Mouse (Mus musculus): ENCODE data around the gene Olfr311. TPM values are rescaled to one million over a fixed set of nuclear protein-coding genes. Genes with fewer than 3 reads are reported as not detected.

The Olfr311 gene
- total RNA-seq (2023) = not detected

GRCm38 (mm10) chr11:58838951-58839350 lies at the start of gene Olfr311:
Olfr311 (plus strand) TSS chr11:58839251.

DNA sequence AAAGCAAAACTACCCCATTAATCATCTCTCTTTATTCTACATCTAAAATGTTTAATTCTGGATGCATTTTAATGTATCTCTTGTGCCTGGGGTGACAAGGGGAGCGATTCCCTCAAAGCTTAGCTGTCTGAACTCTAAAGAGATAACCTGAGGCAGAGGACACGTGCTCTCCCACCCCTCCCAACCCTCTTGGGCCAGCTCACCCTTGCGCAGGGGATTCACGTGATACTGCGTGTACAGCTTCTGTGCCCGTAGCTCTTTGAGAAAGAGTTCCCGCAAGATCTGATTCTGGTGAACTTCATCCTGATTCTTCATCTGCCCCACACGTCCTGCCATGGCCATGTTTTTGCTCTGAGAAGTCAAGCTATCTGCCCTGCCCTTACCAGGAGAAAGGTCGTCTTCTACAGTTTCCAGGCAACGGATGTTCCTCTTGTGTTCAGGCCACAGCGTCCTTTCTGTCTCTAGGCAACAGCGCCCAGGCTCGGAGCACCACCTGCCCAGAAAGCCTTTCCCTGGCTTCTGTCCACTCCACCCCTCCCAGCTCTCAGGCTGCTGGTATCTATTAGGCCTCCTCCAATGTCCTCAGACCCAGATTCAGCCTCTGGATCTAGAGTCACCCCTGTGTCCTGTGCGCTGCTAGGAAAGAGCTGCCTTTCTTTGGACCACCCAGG lies 37.4 kb upstream of the Olfr311 start, which contains the start of gene Fam183b:
TSS of gene Fam183b (minus strand) at position 403 of the 671 bp plus-strand sequence.

DNA sequence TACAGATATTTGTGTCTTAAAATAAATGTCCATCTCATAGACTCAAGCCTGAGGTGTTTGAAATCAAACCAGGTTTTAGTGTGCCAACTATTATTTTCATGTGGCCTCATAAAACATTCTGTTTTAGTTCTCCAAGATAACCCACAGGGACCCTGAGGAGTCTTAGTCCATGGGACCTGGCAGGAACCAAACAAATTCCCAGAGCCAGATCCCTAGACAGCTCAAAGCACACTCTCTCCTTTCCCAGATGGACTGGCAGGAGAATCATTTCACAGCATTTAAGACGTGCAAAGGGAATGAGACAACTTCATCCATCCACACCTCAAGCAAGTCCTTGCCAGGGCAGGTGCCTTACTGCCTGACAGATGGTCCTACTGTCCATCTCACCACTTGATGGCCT lies 24.4 kb upstream of the Olfr311 start, which contains the start of gene Olfr313:
TSS of gene Olfr313 (plus strand) at position 301 of the 400 bp plus-strand sequence.

GRCm38 (mm10) chr11:58828937-58829336 lies 10.1 kb upstream of the Olfr311 start, which contains the start of gene Olfr312:
Olfr312 (plus strand) TSS chr11:58829237.

DNA sequence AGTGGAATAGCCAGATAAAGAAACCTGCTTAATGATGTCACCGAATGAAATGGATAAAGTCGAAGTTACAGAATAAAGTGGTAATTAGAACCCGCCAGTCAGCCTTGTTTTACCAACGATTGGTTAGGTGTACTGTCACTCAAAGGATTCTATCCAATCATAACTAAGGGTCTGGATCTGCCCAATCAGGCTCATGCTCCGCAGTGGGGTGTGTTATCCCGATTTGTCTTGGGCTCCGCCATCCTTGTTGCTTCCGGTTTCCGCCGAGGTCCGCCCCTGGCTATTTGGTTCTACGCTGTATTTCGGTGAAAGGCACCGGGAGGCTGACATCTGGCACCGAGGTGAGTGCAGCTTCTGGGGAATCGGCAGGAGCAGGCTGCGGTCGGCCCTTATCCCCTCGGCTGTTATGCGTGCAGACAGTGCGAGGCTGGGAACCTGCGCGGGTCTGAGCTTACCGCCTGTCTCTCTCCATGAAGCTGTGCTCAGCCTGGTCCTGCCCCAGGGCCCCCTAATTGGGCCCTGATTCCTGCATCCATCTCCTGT lies 7.9 kb downstream of the Olfr311 start, which contains the start of gene Gm12258:
TSS of gene Gm12258 (plus strand) at position 240 of the 543 bp plus-strand sequence.

DNA sequence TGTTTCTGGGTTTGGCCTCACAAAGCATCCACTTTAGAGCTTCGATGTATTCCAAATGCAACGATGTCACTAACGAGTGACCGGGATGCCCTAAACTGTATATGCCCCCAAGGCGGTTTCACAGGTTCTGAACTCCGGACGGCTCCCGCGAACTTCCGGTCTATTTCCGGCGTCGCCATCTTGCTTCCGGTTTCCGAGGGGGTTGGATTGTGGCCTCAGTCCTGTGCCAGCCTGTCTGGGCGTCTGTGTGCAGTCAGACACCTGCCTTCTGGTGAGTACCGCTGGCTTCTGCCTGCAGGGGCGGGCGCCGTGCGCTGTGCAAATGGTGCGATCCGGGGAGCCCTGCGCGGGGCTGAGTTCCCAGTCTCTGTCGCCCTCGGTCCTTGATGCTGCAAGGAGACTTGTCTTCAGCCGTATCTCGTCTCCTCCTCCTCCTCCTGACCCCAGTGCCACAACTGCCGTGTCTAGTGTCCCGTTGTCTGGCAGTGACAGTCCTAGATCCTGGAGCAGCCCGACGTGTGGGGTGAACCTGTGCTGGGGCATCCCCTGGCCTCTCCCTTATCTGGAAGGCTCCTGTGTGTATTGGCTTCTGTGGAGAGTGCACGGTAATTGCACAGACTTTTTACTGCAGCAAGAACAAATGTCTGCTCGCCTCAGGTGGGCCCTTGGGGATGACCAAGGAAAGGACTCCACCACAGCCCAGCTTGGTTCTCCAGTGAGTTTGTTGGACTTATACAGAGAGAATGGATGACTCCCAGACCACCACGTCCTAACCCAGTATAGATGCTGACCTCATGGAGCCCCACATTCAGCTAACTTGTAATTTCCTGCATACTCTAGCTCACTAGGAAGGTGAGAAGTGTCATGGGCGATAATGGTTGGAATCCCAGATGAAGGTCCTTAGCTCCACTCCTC lies 28.2 kb downstream of the Olfr311 start, which contains the start of gene 2810021J22Rik:
TSS of gene 2810021J22Rik (plus strand) at position 178 of the 915 bp plus-strand sequence.

Other genes starting within 250 kb of the Olfr311 start
- gene Olfr324, start 244.1 kb upstream of the Olfr311 start, total RNA-seq (2023) = not detected
- not detected for gene 2210407C18Rik, start 223.2 kb upstream of the Olfr311 start, total RNA-seq (2023)
- gene Olfr323, start 208.8 kb upstream of the Olfr311 start, total RNA-seq (2023) = not detected
- gene Trim58, start 198.8 kb upstream of the Olfr311 start, total RNA-seq (2023) = under 1 TPM; 0.32 to 0.33 TPM
- not detected for gene Olfr322, start 180.5 kb upstream of the Olfr311 start, total RNA-seq (2023)
- gene Olfr320, start 158.2 kb upstream of the Olfr311 start, total RNA-seq (2023) = not detected
- gene Olfr319, start 140.1 kb upstream of the Olfr311 start, total RNA-seq (2023) = not detected
- under 1 TPM; 0.50 to 0.64 TPM for gene Olfr318, start 115.2 kb upstream of the Olfr311 start, total RNA-seq (2023)
- gene Olfr317, start 100.0 kb upstream of the Olfr311 start, total RNA-seq (2023) = not detected
- not detected for gene Olfr316, start 86.5 kb upstream of the Olfr311 start, total RNA-seq (2023)
- not detected for gene Olfr315, start 66.1 kb upstream of the Olfr311 start, total RNA-seq (2023)
- gene Olfr314, start 56.3 kb upstream of the Olfr311 start, total RNA-seq (2023) = not detected
- gene Fam183b, start 37.3 kb upstream of the Olfr311 start, total RNA-seq (2023) = not detected
- not detected for gene Olfr313, start 24.3 kb upstream of the Olfr311 start, total RNA-seq (2023)
- not detected for gene Olfr312, start 10.0 kb upstream of the Olfr311 start, total RNA-seq (2023)
- gene Gm12258, start 7.9 kb downstream of the Olfr311 start, total RNA-seq (2023) = 10 to 100 TPM in 1 of 2 experiments, 1 to 10 TPM in 1; 7.1 to 15.0 TPM
- gene 2810021J22Rik, start 28.0 kb downstream of the Olfr311 start, total RNA-seq (2023) = 10 to 100 TPM; 11.0 to 12.4 TPM
- gene Zfp39, start 65.0 kb downstream of the Olfr311 start, total RNA-seq (2023) = 10 to 100 TPM; 12.1 to 12.3 TPM
- gene Btnl10, start 78.7 kb downstream of the Olfr311 start, total RNA-seq (2023) = not detected
- gene Rnf187, start 99.7 kb downstream of the Olfr311 start, total RNA-seq (2023) = 100 to 1,000 TPM; 122 to 136 TPM
- 10 to 100 TPM; 12.9 to 15.2 TPM for gene Hist3h2ba, start 109.7 kb downstream of the Olfr311 start, total RNA-seq (2023)
- 10 to 100 TPM; 39.5 to 41.6 TPM for gene Hist3h2a, start 115.4 kb downstream of the Olfr311 start, total RNA-seq (2023)
- under 1 TPM in 1 of 2 experiments, not detected in 1; 0.41 TPM for gene Trim17, start 115.4 kb downstream of the Olfr311 start, total RNA-seq (2023)
- 10 to 100 TPM; 68.7 to 76.5 TPM for gene Trim11, start 138.8 kb downstream of the Olfr311 start, total RNA-seq (2023)

All from T-cell, adult 66 days (primary cell).